Mouse (Mus musculus): ENCODE results near the gene Gm4559. TPM values are rescaled to one million over a fixed set of nuclear protein-coding genes. Genes with fewer than 3 reads are reported as not detected.
"Not testable (repeated sequence)": the region's sequence is repeated elsewhere in the genome, so short reads cannot be mapped to it uniquely, and the experiment has no call there.

Gene Gm4559
- not detected in 2 replicates for polyA plus RNA-seq (2016; fragmentation: Nextera tagmentation; extraction: Ambion mirVana)

- H3K4me1 ChIP-seq: not testable (repeated sequence)
Observed at GRCm38 (mm10) chr7:142274263-142274662, at the start of gene Gm4559. TSS of gene Gm4559 (minus strand) at chr7:142274363.

DNA sequence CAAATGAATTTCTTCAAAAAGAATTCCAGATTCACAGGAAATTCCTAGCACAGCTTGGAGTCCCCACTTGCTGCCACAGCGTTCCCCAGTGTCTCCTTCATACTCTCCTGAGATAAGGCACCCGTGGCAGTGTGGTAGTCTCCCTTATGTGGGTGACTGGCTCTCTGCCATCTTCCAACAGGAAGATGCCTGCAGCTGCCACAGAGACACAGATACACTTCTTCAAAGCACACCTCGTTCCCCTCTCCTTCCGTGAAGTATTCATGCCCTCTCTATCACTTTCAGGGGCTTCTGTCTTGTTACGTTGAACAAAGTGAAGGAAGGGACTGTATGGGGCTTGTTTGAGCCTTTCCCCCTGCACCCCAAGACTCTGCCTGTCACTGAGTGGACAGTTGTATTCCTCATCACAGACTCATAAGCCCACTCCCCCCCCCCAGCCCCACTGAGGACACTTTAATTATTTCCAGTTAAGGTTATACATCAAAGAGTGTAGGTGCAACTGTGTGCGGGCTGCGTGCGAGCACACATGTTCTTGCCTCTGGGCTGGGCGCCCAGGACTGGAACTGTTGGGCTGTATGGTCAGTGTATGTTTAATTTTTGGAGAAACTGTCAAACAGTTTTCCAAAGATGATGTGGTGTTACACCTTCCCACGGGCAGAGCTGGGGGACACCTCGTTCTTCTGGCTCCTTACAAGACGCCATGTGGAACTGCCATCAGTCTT, 49.4 kb upstream of the Gm4559 start:
- 87% methylated on average over 12 of the region's 12 CpGs for WGBS
- ATAC-seq (ENCODE audit: low FRiP score, low read depth): no peak
- Histone ChIP-seq H3K9ac (no peak overlapping the region), H3K4me1 (peaks cover 8% of the 10 kb centered on the region), H3K27me3 (replicated peaks) (no peaks in the 10 kb centered on the region), H3K4me3 (no peak overlapping the region), H3K4me2 (replicated peaks) (no peak overlapping the region), H3K27ac (no peak overlapping the region), H3K9me3 (no peaks in the 10 kb centered on the region), H3K36me3 (no peaks in the 10 kb centered on the region)

More at GRCm38 (mm10) chr7:142274263-142274662, at the start of gene Gm4559:
- H3K27ac ChIP-seq; H3K4me2 ChIP-seq (replicated peaks); H3K36me3 ChIP-seq; ATAC-seq (ENCODE audit: low FRiP score, low read depth); H3K9ac ChIP-seq; H3K27me3 ChIP-seq (replicated peaks); H3K4me3 ChIP-seq; H3K9me3 ChIP-seq: not testable (repeated sequence)

- Histone ChIP-seq H3K4me1 (peaks cover 8% of the 10 kb centered on the region), H3K9me3 (no peaks in the 10 kb centered on the region)
- 91% methylated on average over 6 of the region's 6 CpGs for WGBS
Observed at GRCm38 (mm10) chr7:142322641-142323040, 48.5 kb upstream of the Gm4559 start.

DNA sequence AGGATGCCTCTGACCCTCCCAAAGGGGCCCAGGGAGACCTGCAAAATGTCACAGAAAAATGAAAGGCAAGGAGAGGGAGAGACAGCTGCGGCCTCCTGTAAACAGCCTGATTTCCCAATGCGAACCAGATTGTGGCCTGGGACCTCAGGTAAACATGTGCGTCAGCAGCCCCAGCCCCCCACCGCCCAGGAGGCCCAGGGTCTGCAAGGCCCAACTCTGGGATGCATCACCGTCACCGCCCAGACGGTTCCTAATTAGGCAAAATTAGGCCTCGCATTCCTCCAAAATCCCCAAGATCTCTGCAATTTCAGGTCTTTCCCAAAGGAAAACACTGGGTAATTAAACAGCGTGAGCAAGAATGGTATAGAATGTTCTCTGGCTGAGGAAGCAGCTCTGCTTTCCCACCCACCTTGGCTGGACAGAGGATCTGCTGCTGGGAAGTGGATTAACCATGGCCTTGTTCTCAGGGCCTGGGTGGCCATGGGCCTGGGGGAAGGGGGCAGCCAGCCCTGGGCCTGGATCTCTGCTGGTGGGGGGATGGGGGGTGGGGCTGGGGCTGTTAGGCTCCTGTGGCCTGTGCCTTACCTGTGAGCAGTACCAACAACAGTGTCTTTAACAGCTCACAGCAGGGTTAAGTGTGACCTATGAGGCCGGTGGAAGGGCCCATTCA, 47.6 kb upstream of the Gm4559 start:
- H3K9ac ChIP-seq; H3K4me1 ChIP-seq; H3K4me3 ChIP-seq; H3K27me3 ChIP-seq (replicated peaks); ATAC-seq (ENCODE audit: low FRiP score, low read depth); H3K9me3 ChIP-seq; H3K36me3 ChIP-seq; H3K4me2 ChIP-seq (replicated peaks); H3K27ac ChIP-seq: not testable (repeated sequence)
- WGBS: 62% methylated on average over 5 of the region's 10 CpGs

More at GRCm38 (mm10) chr7:142322641-142323040, 48.5 kb upstream of the Gm4559 start:
- no peak overlapping the region for H3K4me2 ChIP-seq (replicated peaks)
- no peak overlapping the region for H3K9ac ChIP-seq
- no peaks in the 10 kb centered on the region for H3K36me3 ChIP-seq
- no peaks in the 10 kb centered on the region for H3K27me3 ChIP-seq (replicated peaks)
- no peak for ATAC-seq (ENCODE audit: low FRiP score, low read depth)
- H3K4me3 ChIP-seq: no peak overlapping the region
- H3K27ac ChIP-seq: no peak overlapping the region

GRCm38 (mm10) chr7:142320906-142321305, 46.7 kb upstream of the Gm4559 start:
- no peaks in the 10 kb centered on the region for H3K36me3 ChIP-seq
- no peak overlapping the region for H3K4me2 ChIP-seq (replicated peaks)
- WGBS: 27% methylated on average over 2 of the region's 2 CpGs
- no peak overlapping the region for H3K9ac ChIP-seq
- H3K4me3 ChIP-seq: no peak overlapping the region
- no peaks in the 10 kb centered on the region for H3K27me3 ChIP-seq (replicated peaks)
- no peaks in the 10 kb centered on the region for H3K9me3 ChIP-seq
- no peak overlapping the region for H3K27ac ChIP-seq
- H3K4me1 ChIP-seq: peaks cover 8% of the 10 kb centered on the region
- no peak for ATAC-seq (ENCODE audit: low FRiP score, low read depth)

DNA sequence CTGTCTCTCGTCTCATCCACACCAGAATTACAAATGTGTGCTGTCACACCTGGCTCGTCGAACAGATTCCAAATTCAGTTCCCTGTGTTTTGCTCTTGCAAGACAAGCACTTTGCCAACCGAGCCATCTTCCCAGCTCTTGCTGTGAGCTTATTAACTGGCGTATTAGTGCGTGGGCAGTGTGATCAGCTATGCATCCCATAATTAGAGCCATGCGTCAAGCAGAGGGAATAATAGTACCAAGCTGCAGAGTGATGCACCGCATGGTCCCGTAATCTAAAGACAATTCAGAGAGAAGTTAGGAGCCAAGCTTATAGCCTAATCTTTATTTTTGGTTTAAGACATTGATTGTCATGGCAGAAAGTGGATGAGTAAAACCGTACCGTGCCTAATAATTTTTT, 45.0 kb upstream of the Gm4559 start:
- no peak for ATAC-seq (ENCODE audit: low FRiP score, low read depth)
- no peak overlapping the region for H3K4me2 ChIP-seq (replicated peaks)
- H3K4me3 ChIP-seq: no peak overlapping the region
- H3K4me1 ChIP-seq: peaks cover 8% of the 10 kb centered on the region
- H3K9me3 ChIP-seq: no peaks in the 10 kb centered on the region
- H3K9ac ChIP-seq: no peak overlapping the region
- WGBS: 85% methylated on average over 11 of the region's 11 CpGs
- no peaks in the 10 kb centered on the region for H3K27me3 ChIP-seq (replicated peaks)
- no peak overlapping the region for H3K27ac ChIP-seq
- no peaks in the 10 kb centered on the region for H3K36me3 ChIP-seq

GRCm38 (mm10) chr7:142317216-142317615, 43.1 kb upstream of the Gm4559 start:
- 74% methylated on average over 5 of the region's 5 CpGs for WGBS
- Histone ChIP-seq H3K36me3 (no peaks in the 10 kb centered on the region), H3K4me2 (replicated peaks) (no peak overlapping the region), H3K27me3 (replicated peaks) (no peaks in the 10 kb centered on the region), H3K27ac (no peak overlapping the region), H3K4me3 (no peak overlapping the region), H3K4me1 (peaks cover 8% of the 10 kb centered on the region), H3K9ac (no peak overlapping the region), H3K9me3 (no peaks in the 10 kb centered on the region)
- no peak for ATAC-seq (ENCODE audit: low FRiP score, low read depth)

- Histone ChIP-seq H3K4me2 (replicated peaks) (no peak overlapping the region), H3K27me3 (replicated peaks) (no peaks in the 10 kb centered on the region), H3K4me3 (no peak overlapping the region), H3K27ac (no peak overlapping the region), H3K4me1 (peaks cover 8% of the 10 kb centered on the region), H3K9ac (no peak overlapping the region), H3K36me3 (no peaks in the 10 kb centered on the region), H3K9me3 (no peaks in the 10 kb centered on the region)
- no peak; the same call in 1 of the 2 replicates for ATAC-seq (ENCODE audit: low FRiP score, low read depth)
- 45% methylated on average over 6 of the region's 6 CpGs for WGBS
Observed at GRCm38 (mm10) chr7:142316558-142316957, 42.4 kb upstream of the Gm4559 start.

GRCm38 (mm10) chr7:142314600-142315285, 40.6 kb upstream of the Gm4559 start:
- Histone ChIP-seq H3K27ac (no peak overlapping the region), H3K4me1 (peaks cover 4% of the 10 kb centered on the region; the same call in 1 of the 2 replicates), H3K4me2 (replicated peaks) (no peak overlapping the region), H3K36me3 (no peaks in the 10 kb centered on the region), H3K9ac (no peak overlapping the region), H3K27me3 (replicated peaks) (no peaks in the 10 kb centered on the region), H3K4me3 (no peak overlapping the region), H3K9me3 (no peaks in the 10 kb centered on the region)
- WGBS: 42% methylated on average over 5 of the region's 5 CpGs
- ATAC-seq (ENCODE audit: low FRiP score, low read depth): peak; percentile 67; the same call in 1 of the 2 replicates

- H3K4me3 ChIP-seq; H3K27ac ChIP-seq; ATAC-seq (ENCODE audit: low FRiP score, low read depth); H3K9ac ChIP-seq; H3K4me1 ChIP-seq; H3K36me3 ChIP-seq; H3K4me2 ChIP-seq (replicated peaks); H3K9me3 ChIP-seq; H3K27me3 ChIP-seq (replicated peaks): not testable (repeated sequence)
- 86% methylated on average over 1 of the region's 1 CpGs for WGBS
Observed at GRCm38 (mm10) chr7:142303929-142304328, 29.8 kb upstream of the Gm4559 start.

DNA sequence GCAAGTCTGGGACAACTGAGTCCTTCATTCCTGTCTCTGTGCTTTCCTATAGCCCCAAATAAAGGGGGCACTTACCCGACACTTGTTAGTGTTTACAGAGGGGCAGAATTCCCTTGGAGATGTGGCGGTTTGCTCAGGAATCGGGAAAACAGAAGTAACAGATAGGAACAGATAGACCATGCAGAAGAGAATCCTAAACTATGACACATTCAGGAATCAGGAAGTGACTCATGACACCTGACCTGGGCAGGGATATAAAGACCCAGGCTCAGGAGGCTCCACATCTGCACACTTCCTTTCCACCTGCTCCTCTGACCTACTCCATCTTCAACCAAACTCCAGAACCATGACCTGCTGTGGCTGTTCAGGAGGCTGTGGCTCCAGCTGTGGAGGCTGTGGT, 29.1 kb upstream of the Gm4559 start, which contains the start of gene Krtap5-4:
Gene Krtap5-4, plus strand, starts transcription at position 301 of the 400 bp plus-strand sequence.
- Histone ChIP-seq H3K9me3 (no peaks in the 10 kb centered on the region), H3K4me1 (no peaks in the 10 kb centered on the region), H3K4me3 (no peak within 1 kb of the TSS), H3K36me3 (no peaks in the 10 kb centered on the region), H3K27me3 (replicated peaks) (no peaks in the 10 kb centered on the region), H3K4me2 (replicated peaks) (no peak within 1 kb of the TSS), H3K27ac (no peak within 1 kb of the TSS), H3K9ac (no peak within 1 kb of the TSS)
- WGBS: 69% methylated on average over 3 of the region's 3 CpGs
- no peak for ATAC-seq (ENCODE audit: low FRiP score, low read depth)

DNA sequence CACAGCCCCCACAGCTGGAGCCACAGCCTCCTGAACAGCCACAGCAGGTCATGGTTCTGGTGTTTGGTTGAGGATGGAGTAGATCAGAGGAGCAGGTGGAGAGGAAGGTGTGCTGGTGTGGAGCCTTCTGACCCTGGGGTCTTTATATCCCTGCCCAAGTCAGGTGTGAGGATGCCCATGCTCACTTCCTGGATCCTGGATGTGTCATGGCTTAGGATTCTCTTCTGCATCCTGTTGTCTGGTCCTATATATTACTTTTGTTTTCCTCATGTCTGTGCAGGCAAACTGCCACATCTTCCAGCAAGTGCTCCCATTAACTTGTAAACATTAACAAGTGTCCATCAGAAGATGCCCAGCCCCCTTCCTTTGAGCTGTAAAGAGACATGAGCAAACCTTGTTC, 22.9 kb upstream of the Gm4559 start, which contains the start of gene Krtap5-1:
Gene Krtap5-1, minus strand, starts transcription at position 101 of the 400 bp plus-strand sequence.
- ATAC-seq (ENCODE audit: low FRiP score, low read depth): not testable (repeated sequence)

More for the DNA sequence above, 22.9 kb upstream of the Gm4559 start, which contains the start of gene Krtap5-1:
- H3K4me2 ChIP-seq (replicated peaks); H3K4me1 ChIP-seq; H3K9me3 ChIP-seq; H3K4me3 ChIP-seq; H3K9ac ChIP-seq; H3K27ac ChIP-seq; H3K36me3 ChIP-seq; H3K27me3 ChIP-seq (replicated peaks): not testable (repeated sequence)
